Mouse (Mus musculus) bone marrow macrophage, adult 2 months (primary cell): ENCODE data around the gene Mut.

Experiments
- CTCF ChIP-seq: IDR thresholded peaks from 2 replicates; pipeline ENCODE4 v1.5.1; 2012; ENCODE audit warnings: low read depth, mild to moderate bottlenecking, low read length, moderate library complexity
- POLR2A ChIP-seq: IDR thresholded peaks from 2 replicates; pipeline ENCODE4 v1.6.1; 2012; ENCODE audit warnings: mild to moderate bottlenecking, low read depth, low read length, borderline replicate concordance

GRCm38 (mm10) chr17:40904721-40905154 lies 29.7 kb upstream of the Mut start:
- TF ChIP-seq CTCF (no peak), POLR2A (no peak)
